Mouse (Mus musculus) thymus, postnatal 14 days (tissue): ENCODE data around the gene Pin4.
A peak's percentile ranks its signal among the peaks of the same experiment; 100 is the strongest.
"Not testable (repeated sequence)": the region's sequence is repeated elsewhere in the genome, so short reads cannot be mapped to it uniquely, and the experiment has no call there.

ENCODE experiments used
- DNase-seq: peaks from one replicate; pipeline ENCODE4 v3.0.0; 2021

The Pin4 gene

GRCm38 (mm10) chrX:102119042-102119864 lies at the start of gene Pin4:
Gene Pin4, plus strand, starts transcription at chrX:102119447.
- DNase-seq = peak; percentile 93

- DNase-seq = peak; percentile 74
Observed at GRCm38 (mm10) chrX:102070591-102071471, 48.4 kb upstream of the Pin4 start, which contains the start of gene Rtl5. Gene Rtl5, minus strand, starts transcription at chrX:102071304.

GRCm38 (mm10) chrX:102071517-102071916 lies 47.7 kb upstream of the Pin4 start:
- DNase-seq = no peak

GRCm38 (mm10) chrX:102073605-102074325 lies 45.5 kb upstream of the Pin4 start:
- no peak for DNase-seq

- DNase-seq = no peak
Observed at GRCm38 (mm10) chrX:102074435-102074834, 44.8 kb upstream of the Pin4 start.

- no peak for DNase-seq
Observed at GRCm38 (mm10) chrX:102075158-102075557, 44.1 kb upstream of the Pin4 start.

- no peak for DNase-seq
Observed at GRCm38 (mm10) chrX:102076886-102077765, 42.1 kb upstream of the Pin4 start.

- no peak for DNase-seq
Observed at GRCm38 (mm10) chrX:102081076-102081475, 38.2 kb upstream of the Pin4 start.

GRCm38 (mm10) chrX:102081573-102082279 lies 37.5 kb upstream of the Pin4 start:
- DNase-seq = no peak

GRCm38 (mm10) chrX:102082340-102082739 lies 36.9 kb upstream of the Pin4 start:
- DNase-seq = no peak

- no peak for DNase-seq
Observed at GRCm38 (mm10) chrX:102085798-102086443, 33.3 kb upstream of the Pin4 start.

- DNase-seq = no peak
Observed at GRCm38 (mm10) chrX:102090605-102091004, 28.6 kb upstream of the Pin4 start.

GRCm38 (mm10) chrX:102094381-102094904 lies 24.8 kb upstream of the Pin4 start:
- no peak for DNase-seq

GRCm38 (mm10) chrX:102101886-102102285 lies 17.4 kb upstream of the Pin4 start:
- DNase-seq = no peak

GRCm38 (mm10) chrX:102103830-102104229 lies 15.4 kb upstream of the Pin4 start:
- not testable (repeated sequence) for DNase-seq

- DNase-seq = not testable (repeated sequence)
Observed at GRCm38 (mm10) chrX:102109349-102109748, 9.9 kb upstream of the Pin4 start.

- no peak for DNase-seq
Observed at GRCm38 (mm10) chrX:102115676-102116075, 3.6 kb upstream of the Pin4 start.

GRCm38 (mm10) chrX:102121321-102121720 lies 2.1 kb downstream of the Pin4 start:
- no peak for DNase-seq

GRCm38 (mm10) chrX:102141157-102141556 lies 21.9 kb downstream of the Pin4 start:
- DNase-seq = no peak
